Mouse (Mus musculus) heart, adult 11 months (tissue): ENCODE results near the gene Ppp2r3d.

ENCODE experiments used
- DNase-seq: peaks from one replicate; pipeline ENCODE4 v3.0.0; 2022

Ppp2r3d gene

GRCm38 (mm10) chr9:124408564-124408963 lies 68.1 kb downstream of the Ppp2r3d start:
- no peak for DNase-seq
